Mouse (Mus musculus) inflammation-experienced regulatory T-cells, adult 6 months (primary cell): ENCODE measurements around the gene Grip2. TPM values are rescaled to one million over a fixed set of nuclear protein-coding genes. Genes with fewer than 3 reads are reported as not detected.

Experiments used
- ATAC-seq: one replicate; pipeline ENCODE4 v1.8.0; 2017
- polyA plus RNA-seq, 3 experiments: library from polyadenylated mRNA; unstranded; fragments of 100-300 nt; shearing (Covaris generic); gene quantifications; one replicate each; pipeline ENCODE4 v1.2.1; 2017

Grip2 gene
- polyA plus RNA-seq, 3 experiments from 2014 or later, result 0.06 to 0.41 (median 0.21) TPM

- ATAC-seq, result no peak
Measured at GRCm38 (mm10) chr6:91728939-91729619, 98.0 kb downstream of the Grip2 start.

DNA sequence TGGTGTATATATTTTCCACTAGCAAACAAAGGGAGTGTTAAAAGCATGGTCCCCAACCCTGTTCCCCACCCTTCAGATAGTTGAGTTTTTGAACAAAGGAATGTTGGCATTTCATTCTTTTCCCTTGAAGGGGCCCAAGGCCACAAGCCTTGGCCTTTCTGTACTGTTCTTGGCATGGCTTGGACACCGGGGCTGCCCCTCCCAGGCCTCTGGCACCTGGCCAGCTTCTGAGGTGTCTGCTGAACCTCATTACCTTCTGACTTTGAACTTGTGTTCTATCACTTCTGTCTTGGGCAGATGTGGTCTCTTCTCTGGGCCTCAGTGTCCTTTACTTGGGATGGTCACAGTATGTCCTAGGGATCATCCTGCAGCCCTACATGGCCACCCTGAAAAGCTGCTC is 99.7 kb downstream of the Grip2 start:
- ATAC-seq, result no peak

- no peak for ATAC-seq
Measured at GRCm38 (mm10) chr6:91721215-91721701, 105.8 kb downstream of the Grip2 start.

GRCm38 (mm10) chr6:91720588-91721214 is 106.3 kb downstream of the Grip2 start:
- ATAC-seq, result no peak

DNA sequence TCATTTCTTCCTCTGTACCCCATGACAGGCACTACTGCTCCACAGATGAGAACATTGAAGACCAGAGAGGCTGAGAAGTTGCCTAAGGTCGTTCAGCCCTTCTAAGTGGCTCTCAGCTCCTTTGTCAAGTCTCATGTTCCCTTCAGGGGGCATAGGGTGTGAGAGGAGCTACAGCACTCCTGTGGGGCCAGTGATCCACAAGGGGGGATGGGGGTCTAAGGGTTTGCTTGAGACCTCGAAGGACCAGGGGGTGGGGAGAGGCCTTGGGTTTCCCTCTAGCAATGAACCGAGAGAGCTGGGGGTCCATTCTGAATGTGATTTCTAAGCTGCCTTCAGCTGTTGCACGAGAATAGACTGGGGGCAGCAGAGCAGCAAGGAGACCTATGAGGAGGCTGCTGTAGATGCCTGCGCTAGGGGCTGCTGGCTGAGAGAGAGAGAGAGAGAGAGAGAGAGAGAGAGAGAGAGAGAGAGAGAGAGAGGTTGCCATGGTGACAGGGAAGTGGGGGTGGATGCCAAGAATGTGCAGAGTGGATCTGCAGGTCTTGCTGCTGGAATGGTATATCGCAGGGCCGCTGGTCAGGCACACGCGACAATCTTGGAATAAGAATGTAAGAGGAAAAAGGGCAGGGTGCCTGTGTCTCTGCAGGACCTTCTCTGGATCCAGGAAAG is 107.1 kb downstream of the Grip2 start:
- no peak for ATAC-seq

- no peak for ATAC-seq
Measured at GRCm38 (mm10) chr6:91719042-91719747, 107.9 kb downstream of the Grip2 start.

DNA sequence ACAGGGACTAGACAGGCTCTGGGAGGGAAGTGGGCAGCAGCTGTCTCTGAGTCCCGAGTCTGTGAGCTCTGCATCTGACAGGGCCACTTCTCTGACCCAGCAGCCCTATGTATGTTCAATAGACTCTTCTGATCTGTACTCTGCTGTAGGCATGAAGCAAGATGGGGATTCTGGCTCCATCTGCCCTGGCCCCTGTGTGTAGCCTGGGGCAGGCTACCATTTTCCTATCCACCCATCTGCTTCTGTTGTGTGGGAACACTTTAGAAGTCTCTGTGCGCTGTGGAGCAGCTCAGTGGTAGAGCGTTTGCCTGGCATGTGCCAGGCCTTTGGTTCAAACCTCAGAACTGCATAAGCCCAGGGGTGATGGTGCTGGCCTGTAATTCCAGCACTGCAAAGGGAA is 108.4 kb downstream of the Grip2 start:
- ATAC-seq, result no peak

DNA sequence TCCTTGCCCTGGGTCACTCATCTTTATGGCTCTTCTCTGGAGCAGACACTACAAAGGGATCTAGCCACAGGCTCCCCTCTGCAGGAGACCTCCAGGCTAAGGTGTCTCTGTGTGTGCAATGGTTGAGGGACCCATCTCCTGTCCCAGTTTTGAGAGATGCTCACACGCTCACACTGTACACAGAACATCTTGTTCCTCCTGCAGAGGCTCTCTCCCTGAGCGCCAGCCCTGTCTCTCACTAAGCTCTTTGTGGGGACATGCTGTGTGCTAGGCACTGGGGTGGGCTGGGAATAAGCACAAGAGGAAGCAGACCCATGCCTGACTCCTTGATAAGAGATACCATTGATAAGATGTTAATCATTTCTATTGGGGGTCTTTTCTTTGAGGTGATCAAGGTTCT is 109.0 kb downstream of the Grip2 start:
- no peak for ATAC-seq

GRCm38 (mm10) chr6:91715988-91716810 is 110.9 kb downstream of the Grip2 start:
- ATAC-seq, result no peak

DNA sequence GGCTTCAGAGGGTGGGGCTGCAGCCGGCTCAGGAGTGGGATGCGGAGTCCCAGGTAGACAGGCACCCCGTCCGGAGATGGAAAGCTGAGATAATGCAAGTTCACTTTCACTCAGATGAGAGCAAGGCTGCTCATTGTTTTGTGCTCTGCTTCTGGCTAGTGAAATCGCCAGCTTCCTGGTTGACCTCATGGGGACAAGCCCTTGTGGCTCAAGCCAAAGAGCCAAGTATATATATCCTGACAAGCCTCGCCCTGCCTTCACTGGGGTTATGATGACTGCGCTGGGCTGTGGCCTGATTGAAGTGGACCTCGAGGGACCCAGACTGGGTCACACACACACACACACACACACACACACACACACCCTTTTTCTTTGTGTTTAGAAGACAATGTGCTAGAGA is 112.0 kb downstream of the Grip2 start:
- ATAC-seq, result no peak

GRCm38 (mm10) chr6:91713370-91713896 is 113.6 kb downstream of the Grip2 start:
- ATAC-seq, result no peak

DNA sequence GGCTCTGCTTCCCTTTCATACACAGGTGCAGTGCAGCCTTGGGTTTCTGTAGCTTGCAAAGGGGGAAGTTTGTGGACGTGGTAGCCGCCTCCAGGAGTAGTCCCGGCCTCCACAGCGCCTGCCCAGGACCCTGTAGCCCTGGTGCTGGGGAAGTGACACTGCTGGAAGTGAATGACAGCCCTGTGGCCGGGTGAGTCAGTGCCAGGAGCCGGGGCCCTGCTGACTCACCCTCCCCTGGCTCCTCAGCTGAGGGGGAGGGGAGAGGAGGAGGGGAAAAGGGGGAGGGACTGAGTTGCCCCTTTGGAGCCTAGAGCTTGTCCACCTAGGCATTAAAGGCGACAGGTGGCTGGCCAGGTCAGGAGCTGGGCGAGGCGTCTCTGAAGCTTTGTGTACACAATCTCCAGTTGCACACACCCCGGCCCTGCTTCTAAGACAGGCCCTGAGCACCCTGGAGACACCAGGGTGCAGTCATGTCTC is 114.2 kb downstream of the Grip2 start:
- no peak for ATAC-seq

DNA sequence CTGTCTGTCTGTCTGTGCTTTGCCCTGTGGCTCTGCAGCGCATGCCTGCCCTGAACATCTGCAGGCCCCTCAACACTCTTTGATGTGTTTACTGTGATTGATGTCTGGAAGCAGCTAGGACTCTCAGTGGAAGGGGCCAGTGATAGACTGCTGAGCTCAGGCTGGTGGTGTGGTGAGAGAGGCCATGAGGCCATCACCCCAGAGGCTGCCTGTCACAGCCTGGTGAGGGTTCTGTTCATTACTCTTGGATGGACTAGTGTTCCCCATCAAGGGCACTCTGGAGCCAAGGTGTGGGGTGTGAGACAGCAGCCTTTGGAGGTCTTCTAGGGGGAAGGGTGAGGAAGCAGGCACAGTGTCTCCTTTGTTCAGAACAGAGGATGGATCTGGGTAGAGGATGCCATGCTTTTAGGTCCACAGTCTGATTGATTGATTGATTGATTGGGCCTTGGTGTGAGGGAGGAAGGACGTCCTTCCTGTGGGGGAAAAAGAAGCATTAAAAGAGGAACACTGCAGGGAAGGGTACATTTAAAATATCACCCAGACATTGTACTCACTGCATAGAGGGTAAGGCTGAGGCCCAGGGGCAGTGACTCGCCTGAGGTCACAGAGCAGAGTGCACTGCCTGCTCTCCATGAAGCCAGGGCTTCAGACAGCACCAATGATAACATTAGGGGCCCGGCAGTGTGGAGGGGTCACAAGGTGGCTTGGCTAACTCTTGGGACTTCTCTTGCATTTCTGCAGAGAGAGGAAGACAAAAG is 114.8 kb downstream of the Grip2 start:
- no peak for ATAC-seq

Other genes starting within 250 kb of the Grip2 start
- gene Slc6a6, start 143.2 kb downstream of the Grip2 start, polyA plus RNA-seq, result 10 to 100 TPM; 33.6 to 47.0 (median 35.3) TPM
- gene Ccdc174, start 50.8 kb upstream of the Grip2 start, polyA plus RNA-seq, result 10 to 100 TPM; 49.5 to 54.7 (median 50.6) TPM
- gene 4930590J08Rik, start 75.6 kb upstream of the Grip2 start, polyA plus RNA-seq, result under 1 TPM; 0.40 to 0.59 (median 0.59) TPM
- gene Fgd5, start 151.6 kb upstream of the Grip2 start, polyA plus RNA-seq, result not detected